Mouse (Mus musculus) MEL (cell line): ENCODE measurements around the gene Wdr46. TPM values are rescaled to one million over a fixed set of nuclear protein-coding genes. Genes with fewer than 3 reads are reported as not detected.
A peak's percentile ranks its signal among the peaks of the same experiment; 100 is the strongest.
"Not testable (repeated sequence)": the region's sequence is repeated elsewhere in the genome, so short reads cannot be mapped to it uniquely, and the experiment has no call there.

Source experiments
- DNase-seq: peaks from one replicate; pipeline ENCODE4 v3.0.0; 2011; ENCODE audit warnings: low read depth, low spot score
- H3K27ac ChIP-seq: 2 replicates; pipeline ENCODE4 v1.5.1; 2012; ENCODE audit warnings: low read depth, mild to moderate bottlenecking, control low read depth, low read length, moderate library complexity; ENCODE audit not compliant: control insufficient read depth
- H3K27me3 ChIP-seq, 2 experiments: fragments of 150-350 bp in 1 of 2; sonication (generic) in 1 of 2; 2 replicates each; pipeline ENCODE4 v1.6.1; 2012; ENCODE audit warnings: low read length in 2 of 2, mild to moderate bottlenecking in 2 of 2, improper control_type of control experiment in 1 of 2, moderate library complexity in 1 of 2; ENCODE audit not compliant: insufficient read depth in 2 of 2, control insufficient read depth in 1 of 2
- H3K36me3 ChIP-seq, 2 experiments: 2 replicates each; pipeline ENCODE4 v1.6.1; 2012 to 2014; ENCODE audit warnings: low read length in 2 of 2, improper control_type of control experiment in 1 of 2, inconsistent platforms in 1 of 2, mild to moderate bottlenecking in 1 of 2; ENCODE audit not compliant: insufficient read depth in 2 of 2, control insufficient read depth in 1 of 2
- H3K4me1 ChIP-seq, 2 experiments: fragments of 150-350 bp in 1 of 2; sonication (generic) in 1 of 2; 2 replicates each; pipeline ENCODE4 v1.6.1; 2012; ENCODE audit warnings: low read length in 2 of 2, improper control_type of control experiment in 1 of 2, mild to moderate bottlenecking in 1 of 2; ENCODE audit not compliant: insufficient read depth in 2 of 2, control insufficient read depth in 1 of 2
- H3K4me3 ChIP-seq, 2 experiments: fragments of 150-350 bp in 1 of 2; sonication (generic) in 1 of 2; 2 replicates each; pipeline ENCODE4 v1.5.1; 2012; ENCODE audit warnings: low read depth in 2 of 2, low read length in 2 of 2, mild to moderate bottlenecking in 2 of 2, moderate library complexity in 2 of 2, control low read depth in 1 of 2, improper control_type of control experiment in 1 of 2; ENCODE audit not compliant: control insufficient read depth in 1 of 2, insufficient read depth in 1 of 2
- H3K79me2 ChIP-seq: 2 replicates; pipeline ENCODE4 v1.6.1; 2012; ENCODE audit warnings: mild to moderate bottlenecking, low read length, moderate library complexity; ENCODE audit not compliant: control insufficient read depth, poor library complexity, insufficient read depth
- H3K9ac ChIP-seq: 2 replicates; pipeline ENCODE4 v1.6.1; 2012; ENCODE audit warnings: low read depth, mild to moderate bottlenecking, control low read depth, low read length, moderate library complexity; ENCODE audit not compliant: control insufficient read depth, poor library complexity, severe bottlenecking
- H3K9me3 ChIP-seq: fragments of 150-350 bp; sonication (generic); replicated peaks from 2 replicates; pipeline ENCODE4 v1.6.1; 2012; ENCODE audit warnings: mild to moderate bottlenecking, low read length, improper control_type of control experiment, moderate library complexity; ENCODE audit not compliant: insufficient read depth
- CHD1 ChIP-seq: IDR thresholded peaks from 2 replicates; pipeline ENCODE4 v1.6.1; 2012; ENCODE audit warnings: low read depth, mild to moderate bottlenecking, inconsistent platforms, low read length, improper control_type of control experiment
- ELF1 ChIP-seq: IDR thresholded peaks from 2 replicates; pipeline ENCODE4 v1.6.1; 2014; ENCODE audit warnings: low read depth, mild to moderate bottlenecking, inconsistent platforms, low read length, improper control_type of control experiment, moderate library complexity
- ETS1 ChIP-seq: IDR thresholded peaks from 2 replicates; pipeline ENCODE4 v1.6.1; 2012; ENCODE audit warnings: low read depth, mild to moderate bottlenecking, inconsistent platforms, low read length, improper control_type of control experiment, moderate library complexity
- GATA1 ChIP-seq: IDR thresholded peaks from 2 replicates; pipeline ENCODE4 v1.6.1; 2011; ENCODE audit warnings: low read depth, low read length, improper control_type of control experiment
- KAT2A ChIP-seq: conservative IDR thresholded peaks from 2 replicates; pipeline ENCODE4 v1.6.1; 2012; ENCODE audit warnings: low read depth, low read length, improper control_type of control experiment, inconsistent platforms
- POLR2AphosphoS2 ChIP-seq: IDR thresholded peaks from 2 replicates; pipeline ENCODE4 v1.6.1; 2011; ENCODE audit warnings: low read length, improper control_type of control experiment
- POLR2AphosphoS5 ChIP-seq: IDR thresholded peaks from 2 replicates; pipeline ENCODE4 v1.6.1; 2012; ENCODE audit warnings: low read depth, borderline replicate concordance, mild to moderate bottlenecking, inconsistent platforms, low read length, moderate library complexity, mixed read lengths
- RCOR1 ChIP-seq: IDR thresholded peaks from 2 replicates; pipeline ENCODE4 v1.6.1; 2012; ENCODE audit warnings: low read depth, mild to moderate bottlenecking, inconsistent platforms, low read length, improper control_type of control experiment
- SMC3 ChIP-seq: IDR thresholded peaks from 2 replicates; pipeline ENCODE4 v1.6.1; 2011; ENCODE audit warnings: low read depth, low read length, improper control_type of control experiment
- TBP ChIP-seq: IDR thresholded peaks from 2 replicates; pipeline ENCODE4 v1.8.0; 2011; ENCODE audit warnings: low read depth, low read length, improper control_type of control experiment
- UBTF ChIP-seq: IDR thresholded peaks from 2 replicates; pipeline ENCODE4 v1.6.1; 2012; ENCODE audit warnings: low read depth, mild to moderate bottlenecking, inconsistent platforms, low read length, improper control_type of control experiment, moderate library complexity, borderline replicate concordance; ENCODE audit not compliant: insufficient read depth
- USF1 ChIP-seq: IDR thresholded peaks from 2 replicates; pipeline ENCODE4 v1.6.1; 2014; ENCODE audit warnings: low read depth, mild to moderate bottlenecking, inconsistent platforms, low read length, improper control_type of control experiment, moderate library complexity
- USF2 ChIP-seq, 2 experiments: IDR thresholded peaks; 2 replicates each; pipeline ENCODE4 v1.6.1; 2011 to 2012; ENCODE audit warnings: improper control_type of control experiment in 2 of 2, low read length in 2 of 2, borderline replicate concordance in 1 of 2, inconsistent platforms in 1 of 2, low read depth in 1 of 2, mild to moderate bottlenecking in 1 of 2; ENCODE audit not compliant: insufficient read depth in 1 of 2
- ZMIZ1 ChIP-seq: IDR thresholded peaks from 2 replicates; pipeline ENCODE4 v1.6.1; 2012; ENCODE audit warnings: low read depth, mild to moderate bottlenecking, inconsistent platforms, low read length, improper control_type of control experiment, moderate library complexity
- polyA plus RNA-seq, 2 experiments: library from polyadenylated mRNA; stranded (reverse) in 1 of 2; unstranded in 1 of 2; fragments of >175 nt in 1 of 2; fragments of >200 nt in 1 of 2; gene quantifications; 2 replicates each; pipeline versions ENCODE4 v1.2.1 to v1.2.4; 2012; ENCODE audit warnings: low replicate concordance in 2 of 2, low read depth in 1 of 2; ENCODE audit not compliant: insufficient read length in 2 of 2, insufficient read depth in 1 of 2, missing spikeins in 1 of 2
- total RNA-seq: library from RNA; depleted of rRNA; stranded (reverse); fragments of 300-350 nt; gene quantifications from 2 replicates; pipeline ENCODE4 v1.2.3, GENCODE M21; 2012

The Wdr46 gene
- total and polyA plus RNA-seq, 3 experiments: 100 to 131 TPM; not detected in 1

GRCm38 (mm10) chr17:33991788-33992664 lies 51.6 kb downstream of the Wdr46 start (continued):
- TF ChIP-seq POLR2AphosphoS5: no peak
- TF ChIP-seq POLR2AphosphoS2: no peak
- peak; percentile 88 for TF ChIP-seq USF1
- no peak for TF ChIP-seq TBP
- no peak for TF ChIP-seq ZMIZ1
- no peak for TF ChIP-seq KAT2A
- no peak for TF ChIP-seq GATA1
- TF ChIP-seq USF2 (IDR thresholded peaks at IDR 0.05; ENCODE audit: borderline replicate concordance in 1 of 2, insufficient read depth in 1 of 2, low read depth in 1 of 2, low read length in 2 of 2): peak in 1 of 2 experiments; percentile 74; a peak in 1 of 4 replicates
- TF ChIP-seq SMC3: peak; percentile 36
- no peak for TF ChIP-seq UBTF
- TF ChIP-seq, all 39 proteins: peak for 9

- peaks cover 2% of the 10 kb centered on the region for H3K79me2 ChIP-seq
- H3K9me3 ChIP-seq: no peaks in the 10 kb centered on the region
- no peak overlapping the region for H3K9ac ChIP-seq
- no peaks in the 10 kb centered on the region for H3K36me3 ChIP-seq
- no peak overlapping the region for H3K27ac ChIP-seq
- DNase-seq: no peak
- TF ChIP-seq ETS1 (no peak), RCOR1 (no peak)
- no peaks in the 10 kb centered on the region for H3K4me1 ChIP-seq
- H3K4me3 ChIP-seq: no peak overlapping the region
- H3K27me3 ChIP-seq: no peaks in the 10 kb centered on the region
Observed at GRCm38 (mm10) chr17:33994959-33995358, 54.5 kb downstream of the Wdr46 start.

GRCm38 (mm10) chr17:33995651-33996050 lies 55.2 kb downstream of the Wdr46 start:
- H3K79me2 ChIP-seq: peaks cover 2% of the 10 kb centered on the region
- no peak for DNase-seq
- H3K4me1 ChIP-seq: no peaks in the 10 kb centered on the region
- no peak overlapping the region for H3K9ac ChIP-seq
- TF ChIP-seq ELF1 (no peak), CHD1 (no peak), ZMIZ1 (no peak)
- no peaks in the 10 kb centered on the region for H3K27me3 ChIP-seq
- H3K27ac ChIP-seq: no peak overlapping the region
- H3K9me3 ChIP-seq: no peaks in the 10 kb centered on the region
- no peaks in the 10 kb centered on the region for H3K36me3 ChIP-seq
- no peak overlapping the region for H3K4me3 ChIP-seq

- H3K27me3 ChIP-seq, H3K9me3 ChIP-seq, H3K36me3 ChIP-seq, H3K4me1 ChIP-seq, DNase-seq, H3K79me2 ChIP-seq, H3K4me3 ChIP-seq, H3K9ac ChIP-seq, H3K27ac ChIP-seq: not testable (repeated sequence)
Observed at GRCm38 (mm10) chr17:33997025-33997424, 56.6 kb downstream of the Wdr46 start.

- DNase-seq, H3K4me1 ChIP-seq, H3K79me2 ChIP-seq, H3K27ac ChIP-seq, H3K9ac ChIP-seq, H3K4me3 ChIP-seq, H3K9me3 ChIP-seq, H3K27me3 ChIP-seq, H3K36me3 ChIP-seq: not testable (repeated sequence)
Observed at GRCm38 (mm10) chr17:33998697-33999096, 58.2 kb downstream of the Wdr46 start.
